Mouse (Mus musculus) lung, postnatal 0 days (tissue): ENCODE results near the gene Cptp.

Experiments
- CTCF ChIP-seq: IDR thresholded peaks from 2 replicates; pipeline ENCODE4 v1.5.1; 2016; ENCODE audit warnings: antibody characterized with exemption, mild to moderate bottlenecking
- EP300 ChIP-seq: IDR thresholded peaks from 2 replicates; pipeline ENCODE4 v1.6.1; 2016; ENCODE audit warnings: antibody characterized with exemption, mild to moderate bottlenecking, control low read depth

DNA sequence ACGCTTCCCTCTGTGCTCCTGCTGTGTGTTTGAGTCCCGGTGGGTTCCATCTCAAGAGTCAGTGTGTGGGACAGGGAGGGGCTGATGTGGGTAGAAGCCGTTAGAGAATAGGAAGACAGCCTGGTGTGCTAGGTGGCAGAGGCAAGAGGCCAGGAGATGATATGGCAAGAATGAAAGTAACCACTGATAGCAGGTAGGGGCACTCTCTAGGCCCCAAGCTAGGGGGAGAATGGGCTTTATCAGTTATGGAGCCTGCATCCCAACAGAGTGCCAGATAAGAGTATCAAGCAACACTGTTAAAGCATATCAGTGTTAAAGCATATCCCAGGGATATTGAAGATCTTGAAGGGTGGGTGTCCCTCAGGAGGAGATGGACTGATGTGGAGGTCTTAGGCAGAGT, 12.4 kb downstream of the Cptp start:
- no peak for TF ChIP-seq CTCF
- no peak for TF ChIP-seq EP300
